ENCODE assay signal across 7 mouse cellular contexts in the genomic region with DNA sequence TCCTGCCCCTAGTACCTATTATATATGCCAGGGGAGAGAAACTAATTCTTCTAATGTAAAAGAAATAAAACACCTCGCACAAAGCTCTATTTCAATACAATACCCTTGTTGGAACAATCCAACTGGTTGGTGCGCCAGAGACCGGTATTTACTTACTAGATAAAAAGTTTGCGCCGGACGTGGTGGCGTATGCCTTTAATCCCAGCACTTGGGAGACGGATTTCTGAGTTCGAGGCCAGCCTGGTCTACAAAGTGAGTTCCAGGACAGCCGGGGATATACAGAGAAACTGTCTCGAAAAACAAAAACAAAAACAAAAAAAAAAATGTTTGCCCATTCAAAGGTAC. TPM values are rescaled to one million over a fixed set of nuclear protein-coding genes. Genes with fewer than 3 reads are reported as not detected.
A peak's percentile ranks its signal among the peaks of the same experiment; 100 is the strongest.
DNase-seq lines count a peak whose midpoint lies in the region; ATAC-seq and TF ChIP-seq lines count a peak whose summit lies in the region.

No protein-coding gene starts in this region.

- peak overlapping the region; percentile 10; the same call in 1 of the 2 replicates for H3K4me3 ChIP-seq in testis, adult 2 months (ENCODE audit: control insufficient read depth, low read depth, low read length)
- peak overlapping the region; percentile 84 for H3K4me3 ChIP-seq in forebrain, embryonic 10.5 days
- H3K4me3 ChIP-seq in limb, embryonic 14.5 days (replicated peaks; ENCODE audit: low read length) = peak overlapping the region; percentile 87
- H3K4me3 ChIP-seq in stomach, embryonic 15.5 days (replicated peaks) = peak overlapping the region; percentile 93

- no peak overlapping the region for H3K27ac ChIP-seq in testis, adult 2 months (ENCODE audit: control insufficient read depth, insufficient read depth, low read depth, low read length)
- H3K27ac ChIP-seq in forebrain, embryonic 10.5 days = peak overlapping the region; percentile 99
- no peak overlapping the region for H3K27ac ChIP-seq in limb, embryonic 14.5 days (replicated peaks; ENCODE audit: low read depth, low read length)
- no peak overlapping the region; the same call in 1 of the 2 replicates for H3K27ac ChIP-seq in stomach, embryonic 15.5 days

- no peak for DNase-seq in testis, postnatal 10 days (ENCODE audit: low spot score)
- DNase-seq in forebrain, embryonic 10.5 days (ENCODE audit: extremely low spot score, low spot score) = no peak
- DNase-seq in limb, embryonic 14.5 days (ENCODE audit: low spot score) = no peak
- no peak for DNase-seq in MN1 (ENCODE audit: low spot score)
- DNase-seq in frontal cortex, postnatal 10 days (ENCODE audit: low spot score in 2 of 2) = no peak

- H3K4me2 ChIP-seq in limb, embryonic 14.5 days (replicated peaks; ENCODE audit: low read depth, low read length, severe bottlenecking) = peak overlapping the region; percentile 75
- H3K4me2 ChIP-seq in stomach, embryonic 15.5 days = peak overlapping the region; percentile 80

- no peaks in the 10 kb centered on the region for H3K9me3 ChIP-seq in forebrain, embryonic 10.5 days
- no peaks in the 10 kb centered on the region for H3K9me3 ChIP-seq in limb, embryonic 14.5 days (ENCODE audit: control insufficient read depth, low read length)
- no peaks in the 10 kb centered on the region for H3K9me3 ChIP-seq in stomach, embryonic 15.5 days

- TF ChIP-seq CTCF in testis, adult 2 months (IDR thresholded peaks at IDR 0.05; ENCODE audit: control insufficient read depth, insufficient read depth, insufficient replicate concordance, low read depth, low read length) = no peak

- peak overlapping the region; percentile 97 for H3K9ac ChIP-seq in limb, embryonic 14.5 days (ENCODE audit: low read depth, low read length, severe bottlenecking)
- H3K9ac ChIP-seq in stomach, embryonic 15.5 days = peak overlapping the region; percentile 87; the same call in 1 of the 2 replicates

- TF ChIP-seq POLR2A in testis, adult 2 months (IDR thresholded peaks at IDR 0.05; ENCODE audit: control insufficient read depth, low read depth, low read length) = no peak
- no peak for TF ChIP-seq POLR2A in limb, embryonic 14.5 days (IDR thresholded peaks at IDR 0.05; ENCODE audit: borderline replicate concordance, extremely low read depth, insufficient read depth, insufficient read length)

- ATAC-seq in limb, embryonic 14.5 days (ENCODE audit: low FRiP score, low read depth) = no peak
- ATAC-seq in stomach, embryonic 15.5 days (ENCODE audit: insufficient read depth, low FRiP score, low read depth) = no peak

- H3K36me3 ChIP-seq in testis, adult 2 months (ENCODE audit: control insufficient read depth, insufficient read depth, low read length) = no peaks in the 10 kb centered on the region
- peaks cover 63% of the 10 kb centered on the region for H3K36me3 ChIP-seq in forebrain, embryonic 10.5 days (replicated peaks)
- no peaks in the 10 kb centered on the region for H3K36me3 ChIP-seq in limb, embryonic 14.5 days (ENCODE audit: control insufficient read depth, insufficient read depth, low read length)
- H3K36me3 ChIP-seq in stomach, embryonic 15.5 days = no peaks in the 10 kb centered on the region

- H3K27me3 ChIP-seq in testis, adult 2 months (ENCODE audit: control insufficient read depth, insufficient read depth, low read length) = no peaks in the 10 kb centered on the region
- H3K27me3 ChIP-seq in forebrain, embryonic 10.5 days (ENCODE audit: poor library complexity, severe bottlenecking) = no peaks in the 10 kb centered on the region
- no peaks in the 10 kb centered on the region for H3K27me3 ChIP-seq in limb, embryonic 14.5 days (ENCODE audit: control insufficient read depth, insufficient read depth, low read length)
- H3K27me3 ChIP-seq in stomach, embryonic 15.5 days (replicated peaks) = no peaks in the 10 kb centered on the region

- 1% methylated on average over 11 of the region's 11 CpGs for WGBS in forebrain, embryonic 10.5 days
- 2% methylated on average over 11 of the region's 11 CpGs for whole genome bisulfite sequencing in limb, embryonic 14.5 days
- 1% methylated on average over 11 of the region's 11 CpGs for WGBS in stomach, embryonic 15.5 days

- H3K4me1 ChIP-seq in testis, adult 2 months (ENCODE audit: control insufficient read depth, insufficient read depth, low read length) = no peaks in the 10 kb centered on the region; the same call in 1 of the 2 replicates
- peaks cover 69% of the 10 kb centered on the region for H3K4me1 ChIP-seq in forebrain, embryonic 10.5 days
- H3K4me1 ChIP-seq in limb, embryonic 14.5 days (ENCODE audit: control insufficient read depth, insufficient read depth, low read length) = peaks cover 15% of the 10 kb centered on the region
- H3K4me1 ChIP-seq in stomach, embryonic 15.5 days = peaks cover 5% of the 10 kb centered on the region; the same call in 1 of the 2 replicates

RNA-seq across cellular contexts. Expression of a gene that starts 1.2 kb away (rescaled TPM):
- polyA plus RNA-seq in testis, adult 2 months (2012; rRNA removed) = 2.5 and 2.8 TPM in 2 replicates
- 27.1 and 28.0 TPM in 2 replicates for polyA plus RNA-seq in forebrain, embryonic 10.5 days (2016; fragmentation: Nextera tagmentation; extraction: Ambion mirVana)
- polyA plus RNA-seq in limb, embryonic 14.5 days (2012; rRNA removed) = 10.2 and 11.4 TPM in 2 replicates
- 15.2 and 17.2 TPM in 2 replicates for polyA plus RNA-seq in limb, embryonic 14.5 days (2014; fragmentation: Nextera tagmentation; extraction: Ambion mirVana)
- polyA plus RNA-seq in stomach, embryonic 15.5 days (2015; fragmentation: Nextera tagmentation; extraction: Ambion mirVana) = 20.2 and 21.3 TPM in 2 replicates

RNA-seq across cellular contexts. Expression of a gene that starts 1.4 kb away (rescaled TPM):
- polyA plus RNA-seq in testis, adult 2 months (2012; rRNA removed) = 12.9 and 13.3 TPM in 2 replicates
- polyA plus RNA-seq in forebrain, embryonic 10.5 days (2016; fragmentation: Nextera tagmentation; extraction: Ambion mirVana) = 132 and 133 TPM in 2 replicates
- 133 and 153 TPM in 2 replicates for polyA plus RNA-seq in limb, embryonic 14.5 days (2012; rRNA removed)
- polyA plus RNA-seq in limb, embryonic 14.5 days (2014; fragmentation: Nextera tagmentation; extraction: Ambion mirVana) = 129 and 130 TPM in 2 replicates
- polyA plus RNA-seq in stomach, embryonic 15.5 days (2015; fragmentation: Nextera tagmentation; extraction: Ambion mirVana) = 122 and 130 TPM in 2 replicates

Comparison
In these comparisons a context has a peak if more than half of its experiments do, and no peak if none do; other contexts are left out.
1. H3K4me3 ChIP-seq: peak in every context shown above with its lines; median percentile 93 in stomach, embryonic 15.5 days; 87 in limb, embryonic 14.5 days; 84 in forebrain, embryonic 10.5 days; 10 in testis, adult 2 months.